Mouse (Mus musculus): ENCODE measurements around the gene Paqr5. TPM values are rescaled to one million over a fixed set of nuclear protein-coding genes. Genes with fewer than 3 reads are reported as not detected.

The Paqr5 gene
- 1 to 10 TPM; 1.6 to 3.2 TPM for total RNA-seq (2021)

DNA sequence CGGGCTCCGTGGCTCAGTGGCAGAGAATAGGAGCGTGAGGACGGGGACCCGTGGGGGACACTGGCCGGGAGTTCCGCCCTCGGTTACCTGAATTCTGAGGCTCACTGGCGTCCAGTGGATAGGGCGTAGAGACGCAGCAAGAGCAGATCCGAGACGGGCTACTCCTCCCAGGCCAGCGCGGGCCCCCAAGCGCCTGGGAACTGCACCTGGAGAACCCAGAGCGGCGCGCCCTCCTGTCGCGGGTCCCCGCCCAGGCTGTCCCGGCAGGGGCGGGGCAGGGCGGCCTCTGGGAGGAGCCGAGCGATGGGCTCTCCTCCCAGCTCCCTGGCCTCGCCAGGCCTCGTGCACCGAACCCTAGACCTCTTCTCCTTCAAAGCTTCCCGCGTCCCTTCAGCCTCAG, at the start of gene Paqr5:
Paqr5 (minus strand) TSS at position 257 of the 400 bp plus-strand sequence.
- no peak for DNase-seq (ENCODE audit: extremely low spot score in 1 of 2, low spot score in 1 of 2)

DNA sequence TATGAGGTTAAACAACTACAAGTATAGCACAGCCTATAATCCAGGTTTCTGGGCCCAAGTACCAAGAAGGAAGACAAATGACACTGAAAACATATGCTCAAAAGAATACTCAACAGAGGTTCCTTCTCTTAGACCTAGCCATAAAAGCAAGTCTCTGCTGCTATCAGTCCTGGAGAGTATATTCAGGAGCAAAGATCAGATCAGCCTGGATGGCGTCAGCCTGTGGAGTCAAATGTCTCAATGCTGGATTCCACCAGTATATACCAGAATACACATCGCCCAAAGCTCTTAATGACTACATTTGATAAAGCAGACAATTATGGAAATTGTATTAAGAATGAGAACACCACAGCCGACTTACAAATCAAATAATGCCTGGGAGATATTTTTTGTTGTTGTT, 35.6 kb upstream of the Paqr5 start:
- DNase-seq (ENCODE audit: extremely low spot score in 1 of 2, low spot score in 1 of 2), result no peak

DNA sequence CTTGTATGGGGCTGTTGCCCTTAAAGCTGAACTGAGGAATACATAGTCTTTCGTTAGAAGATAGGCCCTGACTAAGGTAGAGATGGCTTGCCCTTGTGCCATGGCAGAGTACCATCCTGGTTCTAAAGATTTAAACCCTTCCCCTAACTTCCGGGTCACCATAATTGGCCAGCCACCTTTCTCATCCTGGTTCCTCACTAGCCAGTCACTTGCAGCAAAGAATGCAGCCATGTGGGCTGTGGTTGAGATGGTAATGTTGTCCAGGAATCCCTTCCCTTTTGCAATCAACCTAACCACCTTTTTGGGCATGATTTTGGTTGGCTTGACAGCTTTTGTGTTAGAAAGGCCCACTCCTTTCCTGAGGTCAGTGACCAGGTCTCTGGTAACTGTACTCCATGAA, 33.8 kb upstream of the Paqr5 start:
- no peak for DNase-seq (ENCODE audit: extremely low spot score in 1 of 2, low spot score in 1 of 2)

DNA sequence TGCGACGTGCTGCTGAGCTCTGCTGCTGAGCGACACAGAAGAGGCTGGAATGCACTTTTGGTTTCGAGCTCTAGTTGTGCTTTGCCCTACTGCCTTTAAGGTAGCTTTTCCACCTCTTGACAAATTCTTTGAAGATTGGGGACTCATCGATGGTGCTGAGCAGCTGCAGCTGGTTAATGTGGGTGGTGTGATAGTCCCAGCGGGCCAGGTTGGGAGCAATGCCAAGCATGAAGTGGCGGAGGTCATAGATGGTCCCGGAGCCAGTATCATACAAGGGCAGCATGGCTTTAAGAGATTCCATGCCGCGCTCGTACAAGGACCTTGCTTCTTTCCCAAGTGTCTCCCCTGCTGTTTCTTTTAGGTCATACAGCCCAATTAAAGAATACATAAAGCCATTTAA, 33.3 kb upstream of the Paqr5 start:
- DNase-seq (ENCODE audit: extremely low spot score in 1 of 2, low spot score in 1 of 2), result no peak

DNA sequence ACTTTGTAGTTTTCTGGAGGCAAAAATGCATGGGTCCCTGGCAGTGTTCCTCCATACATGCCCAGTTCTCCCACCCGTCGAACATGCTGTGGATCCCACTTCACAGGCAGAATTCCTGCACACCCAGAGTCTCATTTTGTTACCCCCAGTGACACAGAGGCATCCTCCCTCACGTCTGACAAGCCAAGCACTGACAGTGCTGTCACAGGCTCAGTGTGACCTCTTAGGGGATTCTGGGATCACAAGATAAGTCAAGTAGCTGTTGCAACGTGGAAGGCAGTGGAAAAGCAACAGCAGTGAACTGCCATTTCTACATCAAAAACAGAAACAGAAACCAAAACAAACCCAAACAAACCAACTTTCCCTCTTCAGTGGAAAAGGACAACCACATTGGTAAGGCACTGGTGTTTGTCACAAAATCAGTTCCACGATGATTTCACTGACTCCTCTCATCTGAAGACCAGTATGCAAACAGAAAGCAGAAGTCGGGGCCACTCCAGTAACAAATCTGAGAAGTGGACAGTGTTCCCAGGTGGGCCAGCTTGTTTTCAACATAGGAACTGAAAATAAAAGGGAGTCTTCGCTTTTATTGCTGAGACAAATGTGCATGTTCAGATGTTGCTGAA, 31.3 kb upstream of the Paqr5 start:
- DNase-seq (ENCODE audit: extremely low spot score in 1 of 2, low spot score in 1 of 2), result no peak

DNA sequence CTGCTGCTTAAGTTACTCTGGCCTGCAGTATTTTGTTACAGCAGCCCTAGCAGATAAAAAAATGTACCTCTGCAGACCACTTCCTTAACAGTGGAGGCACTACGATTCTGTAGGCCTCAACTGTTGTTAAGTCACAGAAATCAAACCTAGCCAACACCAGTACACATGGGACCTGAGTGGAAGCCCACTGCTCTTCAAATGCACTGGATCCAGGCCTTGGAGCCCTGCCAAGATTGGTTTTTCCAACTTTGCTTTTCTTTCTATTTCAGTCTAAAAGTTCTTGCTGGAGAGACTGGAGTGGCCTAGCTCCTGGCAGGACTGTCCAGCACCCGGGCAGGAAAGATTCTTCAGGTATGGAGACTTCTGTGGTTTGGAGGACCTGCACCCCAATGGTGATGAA, 29.6 kb upstream of the Paqr5 start:
- no peak for DNase-seq (ENCODE audit: extremely low spot score in 1 of 2, low spot score in 1 of 2)

DNA sequence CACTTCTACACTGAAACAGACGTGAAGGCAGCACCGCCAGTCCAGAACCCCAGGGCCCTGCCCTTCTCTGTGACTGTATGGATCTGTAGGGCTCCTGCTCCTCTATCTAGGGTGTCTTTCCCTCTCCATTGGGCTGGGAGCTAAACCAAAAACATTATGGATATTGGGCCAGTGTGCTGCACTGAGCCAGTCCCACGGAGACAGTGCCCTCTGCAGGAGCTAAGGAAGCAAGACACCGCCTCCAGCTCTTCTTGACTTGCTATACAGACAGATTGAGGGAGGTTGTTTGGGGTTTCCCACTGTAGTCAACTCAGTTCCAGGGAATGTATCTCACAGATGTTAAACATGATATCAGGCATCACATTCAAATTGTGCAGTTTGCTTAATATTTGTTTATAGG, 24.1 kb upstream of the Paqr5 start:
- peak in 1 of 2 experiments; percentile 22 for DNase-seq (ENCODE audit: extremely low spot score in 1 of 2, low spot score in 1 of 2)

DNA sequence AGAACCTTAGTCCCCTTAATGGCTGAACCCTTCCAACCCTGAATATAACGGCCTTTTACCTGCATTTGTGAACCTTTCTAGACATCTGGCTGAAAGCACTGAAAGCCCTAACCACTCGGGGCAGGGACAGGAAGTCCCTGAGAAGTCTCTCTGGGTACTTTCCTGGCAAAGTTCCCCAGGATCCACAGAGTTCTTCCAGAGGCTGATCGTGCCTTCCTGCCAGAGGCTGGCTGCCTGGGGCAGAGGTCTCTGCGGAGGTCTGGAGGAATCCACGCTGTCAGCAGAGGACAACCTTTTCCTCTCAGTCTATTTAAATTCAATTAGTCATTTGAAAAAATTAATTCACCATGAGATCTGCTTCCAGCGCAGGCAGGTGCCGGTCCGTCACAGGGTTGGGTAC, 22.5 kb upstream of the Paqr5 start:
- no peak for DNase-seq (ENCODE audit: extremely low spot score in 1 of 2, low spot score in 1 of 2)

DNA sequence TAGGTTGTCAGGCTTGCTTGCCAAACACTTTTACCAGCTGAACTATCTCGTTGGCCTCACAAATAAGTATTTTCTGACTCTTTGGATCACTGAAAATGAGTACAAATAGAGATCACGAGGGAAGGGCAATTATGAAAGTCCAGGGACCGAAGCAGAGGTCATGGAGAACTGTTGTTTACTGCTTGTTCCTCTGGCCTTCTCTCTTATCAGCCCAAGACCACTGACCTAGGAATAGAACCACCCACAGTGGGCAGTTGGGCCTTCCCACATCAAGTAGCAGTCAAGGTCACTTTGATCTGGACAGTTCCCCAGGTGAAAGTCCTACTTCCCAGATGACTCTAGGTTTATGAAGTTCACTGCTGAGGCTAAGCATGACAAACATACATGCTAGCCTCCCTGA, 15.5 kb upstream of the Paqr5 start:
- DNase-seq (ENCODE audit: extremely low spot score in 1 of 2, low spot score in 1 of 2), result no peak

DNA sequence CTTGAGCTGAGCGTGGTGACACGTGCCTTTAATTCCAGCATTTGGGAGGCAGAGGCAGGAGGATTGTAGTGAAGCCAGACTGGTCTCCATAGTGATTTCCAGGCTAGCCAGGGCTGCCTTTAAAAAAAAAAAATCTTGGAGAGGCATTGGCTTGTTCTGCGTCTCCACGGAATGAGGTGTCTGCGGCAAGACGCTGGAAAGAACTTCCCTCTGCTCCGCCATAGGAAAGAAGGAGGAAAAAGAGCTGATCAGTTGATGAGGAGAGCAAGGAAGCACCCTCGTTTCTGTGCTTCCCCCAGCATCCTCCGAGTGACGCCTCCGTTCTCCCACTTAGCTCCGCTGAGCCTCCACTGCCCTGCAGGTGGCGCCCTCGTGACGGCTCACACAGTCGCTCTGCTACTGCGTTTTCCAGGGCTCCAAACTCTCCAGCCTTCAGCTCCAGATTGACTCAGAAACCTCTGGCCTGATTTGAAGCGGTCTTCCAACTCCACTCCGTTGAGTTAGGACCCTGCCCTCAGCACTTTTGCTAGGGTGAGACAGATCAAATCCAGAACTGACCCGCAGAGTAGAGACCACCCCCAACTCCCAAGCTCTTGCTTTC, 13.5 kb upstream of the Paqr5 start:
- DNase-seq (ENCODE audit: extremely low spot score in 1 of 2, low spot score in 1 of 2), result peak; percentile 83 to 96

DNA sequence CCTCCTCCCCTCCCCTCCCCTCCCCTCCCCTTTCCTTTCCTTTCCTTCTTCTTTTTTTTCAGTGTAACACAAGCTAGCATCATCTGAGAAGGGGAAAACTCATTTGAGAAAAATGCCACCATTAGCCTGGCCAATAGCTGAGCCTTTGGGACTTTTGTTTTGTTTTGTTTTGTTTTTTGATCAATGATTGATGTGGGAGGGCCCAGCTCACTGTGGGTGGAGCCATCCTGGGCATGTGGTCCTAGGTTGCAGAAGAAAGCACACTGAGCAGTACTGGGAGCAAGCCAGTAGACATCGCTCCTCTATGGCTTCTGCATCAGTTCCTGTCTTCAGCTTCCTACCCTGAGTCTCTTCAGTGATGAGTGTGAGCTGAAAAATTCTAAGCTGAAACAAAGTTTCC, 9.2 kb upstream of the Paqr5 start:
- DNase-seq (ENCODE audit: extremely low spot score in 1 of 2, low spot score in 1 of 2), result no peak

DNA sequence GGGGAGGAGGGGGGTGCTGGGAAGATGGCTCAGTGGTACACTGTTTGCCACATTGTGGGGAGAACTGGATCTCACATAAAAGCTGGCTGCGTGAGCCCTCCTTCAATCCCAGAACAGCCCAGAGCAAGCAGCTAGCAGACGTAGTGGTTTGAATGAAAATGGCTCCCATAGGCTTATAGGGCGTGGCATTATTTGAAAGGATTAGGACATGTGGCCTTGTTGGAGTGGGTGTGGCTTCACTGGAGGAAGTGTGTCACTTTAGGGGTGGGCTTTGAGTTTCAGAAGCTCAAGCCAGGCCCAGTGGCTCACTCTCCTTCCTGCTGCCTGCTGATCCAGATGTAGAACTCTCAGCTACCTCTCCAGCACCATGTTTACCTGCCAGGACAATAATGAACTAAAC, 5.5 kb upstream of the Paqr5 start:
- no peak for DNase-seq (ENCODE audit: extremely low spot score in 1 of 2, low spot score in 1 of 2)

DNA sequence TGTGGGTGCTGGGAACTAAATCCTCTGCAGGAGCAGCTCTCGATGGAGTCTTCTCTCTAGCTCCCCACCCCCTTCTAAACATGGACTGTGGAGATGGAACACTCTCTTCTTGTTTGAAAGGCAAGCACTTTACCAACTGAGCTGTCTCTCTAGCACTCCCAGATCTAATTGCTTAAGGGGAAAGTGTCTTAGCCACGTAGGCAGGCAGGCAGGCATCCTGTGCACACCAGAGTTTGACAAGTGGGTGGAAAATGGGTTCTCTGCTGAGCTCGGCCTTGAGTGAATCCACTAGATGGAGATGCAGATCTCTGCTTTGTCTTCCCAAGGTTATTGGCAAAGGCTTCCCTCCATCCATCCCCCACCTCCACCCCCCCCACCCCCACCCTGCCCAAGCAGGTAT, 1.4 kb upstream of the Paqr5 start:
- DNase-seq (ENCODE audit: extremely low spot score in 1 of 2, low spot score in 1 of 2), result no peak

DNA sequence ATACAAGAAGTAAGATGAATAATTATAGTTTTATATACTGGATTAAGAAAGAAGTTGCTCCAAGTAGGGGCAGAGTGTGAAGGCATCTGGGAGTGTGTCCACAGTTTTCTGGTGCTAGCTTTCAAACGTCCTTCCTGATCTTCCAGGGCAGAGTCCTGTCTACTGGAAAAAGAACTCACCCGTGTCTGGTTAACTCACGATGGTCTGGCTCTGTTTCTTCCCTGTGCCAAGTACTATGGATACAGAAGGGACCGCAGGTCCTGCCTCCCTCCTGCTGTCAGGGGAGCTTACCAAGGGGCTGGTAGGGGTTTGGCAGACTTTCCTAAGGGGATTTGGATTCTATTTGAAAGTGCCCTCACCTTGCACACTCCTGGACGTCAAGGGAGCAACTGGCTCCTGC, 1.6 kb downstream of the Paqr5 start:
- no peak for DNase-seq (ENCODE audit: extremely low spot score in 1 of 2, low spot score in 1 of 2)

DNA sequence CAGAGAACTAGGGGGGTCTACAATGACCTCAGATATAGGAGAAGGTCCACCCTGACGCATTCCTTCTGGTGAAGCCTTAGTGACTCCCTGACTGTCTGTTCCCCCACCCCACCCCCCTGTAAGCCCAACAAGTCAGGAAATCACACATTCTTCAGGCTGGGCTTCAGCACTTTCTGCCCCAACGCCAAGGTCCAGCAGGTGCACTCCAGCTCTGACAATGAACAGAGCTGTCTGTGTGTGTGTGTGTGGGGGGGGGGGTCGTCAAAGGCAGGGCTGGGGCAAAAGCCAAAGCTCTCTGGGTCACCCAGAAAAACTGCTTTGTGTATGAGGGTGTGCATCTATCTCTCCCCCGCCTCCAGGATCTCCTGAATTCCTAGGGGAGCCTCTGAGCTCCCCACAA, 2.8 kb downstream of the Paqr5 start:
- DNase-seq (ENCODE audit: extremely low spot score in 1 of 2, low spot score in 1 of 2), result no peak

DNA sequence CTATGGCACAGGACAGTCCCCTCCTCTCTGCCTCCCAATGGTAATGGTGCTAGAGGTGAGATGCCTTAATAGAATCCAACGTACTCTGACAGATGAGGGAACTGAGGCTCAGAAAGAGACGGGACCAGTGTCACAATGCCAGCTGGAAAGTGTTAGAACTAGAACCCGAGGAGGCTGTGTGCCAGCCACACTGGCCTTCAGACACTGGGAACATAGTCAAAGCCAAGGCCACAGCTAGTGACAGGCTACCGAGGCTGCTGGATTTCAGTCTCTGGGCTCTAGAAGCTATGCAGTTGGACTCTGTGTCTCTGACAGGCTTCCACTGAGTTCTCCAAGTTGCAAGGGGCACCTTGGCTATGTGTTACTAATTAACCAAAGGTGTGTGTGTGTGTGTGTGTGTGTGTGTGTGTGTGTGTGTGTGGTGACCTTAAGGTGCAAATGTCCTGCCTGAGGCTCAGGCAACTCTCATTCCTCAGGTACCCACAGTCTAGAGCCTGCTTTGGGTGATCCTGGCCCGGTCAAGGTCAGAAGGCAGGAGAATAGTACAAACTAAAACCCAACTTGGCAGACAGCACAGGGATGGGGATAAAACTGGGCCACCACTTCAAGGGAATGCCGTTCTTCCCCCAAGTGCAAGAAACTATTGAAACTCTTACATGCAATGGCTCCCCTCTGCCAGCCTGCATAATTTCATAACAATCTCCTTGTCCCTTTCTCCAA, 3.5 kb downstream of the Paqr5 start:
- DNase-seq (ENCODE audit: extremely low spot score in 1 of 2, low spot score in 1 of 2), result no peak

DNA sequence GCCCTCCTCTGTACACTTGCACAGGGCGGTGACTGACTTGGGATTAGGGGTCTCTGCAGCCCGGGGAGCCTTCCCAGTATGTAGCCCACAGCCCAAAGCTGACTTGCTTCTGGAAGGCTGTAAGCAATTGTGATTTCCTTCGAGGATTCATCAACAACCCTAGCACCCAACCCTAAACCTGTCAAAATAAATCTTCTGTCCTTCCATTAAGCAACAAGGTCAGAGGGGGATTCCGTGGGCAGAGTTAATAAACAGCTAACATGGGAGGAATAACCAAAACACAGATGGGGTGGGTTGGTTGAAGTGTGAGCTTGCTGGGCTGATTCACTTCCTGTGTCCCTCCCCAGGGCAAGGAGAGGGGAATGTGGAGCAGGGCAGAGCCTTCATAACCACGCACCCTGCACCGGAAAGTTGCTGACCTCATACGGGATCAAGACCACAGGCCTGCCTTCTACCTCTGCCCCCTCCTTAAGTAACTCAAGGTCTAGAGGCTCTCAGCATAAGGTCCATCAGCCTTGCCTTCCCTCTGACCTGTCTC, 5.0 kb downstream of the Paqr5 start:
- no peak for DNase-seq (ENCODE audit: extremely low spot score in 1 of 2, low spot score in 1 of 2)

DNA sequence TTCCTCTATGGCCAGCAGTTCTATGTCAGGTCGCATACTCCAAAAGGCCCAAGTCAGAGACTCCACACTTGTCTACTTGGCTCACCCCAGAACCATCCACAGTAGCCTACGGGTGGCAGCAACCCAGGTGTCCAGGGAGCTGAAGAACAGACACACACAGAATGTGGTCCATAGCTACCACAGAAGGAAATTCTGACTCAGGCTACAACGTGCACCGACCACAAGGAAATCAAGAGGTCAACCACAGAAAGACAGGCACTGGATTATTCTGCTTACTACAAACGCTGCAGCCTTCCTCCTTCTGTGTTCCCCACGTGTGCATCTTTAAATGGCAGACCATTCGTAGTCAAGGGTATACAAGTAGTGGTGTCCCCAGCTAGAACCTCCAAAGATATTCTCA, 6.4 kb downstream of the Paqr5 start:
- no peak for DNase-seq (ENCODE audit: extremely low spot score in 1 of 2, low spot score in 1 of 2)

DNA sequence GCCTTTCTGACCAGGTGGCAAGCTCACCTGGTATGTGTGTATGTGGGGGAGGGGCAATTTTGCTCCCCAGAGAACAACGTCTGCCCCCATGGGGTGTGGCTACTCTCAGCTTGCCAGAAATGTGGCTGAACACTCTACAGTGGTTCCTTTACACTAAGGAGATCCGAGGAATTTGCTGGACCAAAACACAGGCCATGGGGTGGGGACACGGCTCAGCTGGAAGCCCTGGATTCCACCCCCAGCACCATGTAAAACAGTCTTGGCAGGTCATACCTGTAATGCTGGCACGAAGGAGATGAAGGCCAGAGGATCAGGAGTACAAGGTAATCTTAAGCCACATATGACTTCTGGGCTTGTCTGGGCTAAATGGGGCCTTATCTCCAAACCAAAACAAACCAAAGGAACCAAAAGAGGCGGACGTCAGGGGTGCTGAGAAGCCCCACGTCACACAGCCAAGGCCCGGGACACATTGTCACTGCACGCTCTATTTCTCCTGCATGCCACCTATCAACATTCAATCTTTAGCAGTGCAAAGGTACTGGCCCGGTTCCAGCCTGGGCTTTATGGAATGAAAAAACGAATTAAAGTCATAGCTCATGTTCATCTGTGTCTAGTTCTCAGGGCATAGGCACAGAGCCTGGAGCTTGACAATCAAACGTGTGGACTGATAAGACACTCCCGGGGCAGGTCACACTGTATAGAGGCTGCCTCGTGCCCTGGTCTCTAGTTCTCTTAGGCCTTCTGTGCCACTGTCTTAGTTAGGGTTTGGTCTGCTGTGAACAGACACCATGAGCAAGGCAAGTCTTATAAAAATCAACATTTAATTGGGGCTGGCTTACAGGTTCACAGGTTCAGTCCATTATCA, 8.2 kb downstream of the Paqr5 start:
- no peak for DNase-seq (ENCODE audit: extremely low spot score in 1 of 2, low spot score in 1 of 2)

DNA sequence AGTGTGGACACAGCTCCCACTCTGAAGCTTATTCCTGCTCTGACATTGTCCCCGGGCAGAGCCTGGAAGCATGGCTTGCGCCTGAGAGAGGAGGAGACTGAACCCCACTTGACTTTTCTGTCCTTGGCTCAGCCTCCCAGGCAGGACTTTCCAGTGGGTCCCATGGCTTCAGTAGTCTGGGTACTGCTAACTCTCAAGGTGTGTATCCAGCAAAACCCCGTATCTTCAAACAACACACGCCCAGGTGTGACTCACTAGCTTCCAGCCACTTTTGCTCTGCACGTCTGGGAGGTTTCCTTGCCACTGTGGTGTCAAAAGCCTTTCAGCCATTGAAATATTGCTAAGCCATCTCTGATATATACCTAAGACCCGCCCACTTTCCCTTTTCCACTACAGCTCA, 9.3 kb downstream of the Paqr5 start:
- no peak for DNase-seq (ENCODE audit: extremely low spot score in 1 of 2, low spot score in 1 of 2)

DNA sequence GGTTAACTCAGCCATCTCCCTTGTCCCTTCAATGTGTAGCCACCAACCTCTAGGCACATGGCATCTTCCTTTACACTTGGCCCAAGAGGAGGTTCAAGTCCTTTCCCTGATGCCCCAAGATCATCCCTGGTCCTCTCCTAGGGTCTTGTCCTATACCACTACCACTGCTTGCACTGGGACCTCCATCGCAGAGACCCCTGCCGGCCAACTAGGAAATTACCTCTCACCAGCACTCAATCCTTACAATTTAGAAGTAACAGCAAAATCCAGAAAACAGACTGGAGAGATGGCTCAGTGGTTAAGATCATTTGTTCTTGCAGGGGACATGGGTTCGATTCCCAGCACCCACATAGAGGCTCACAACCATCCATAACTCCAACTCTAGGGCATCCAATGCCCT, 11.2 kb downstream of the Paqr5 start:
- no peak for DNase-seq (ENCODE audit: extremely low spot score in 1 of 2, low spot score in 1 of 2)
